Mouse (Mus musculus) C2C12 (cell line): ENCODE results near the gene Ddhd1.

Experiments
- CEBPB ChIP-seq: IDR thresholded peaks from one replicate; pipeline ENCODE4 v1.6.1; 2011; ENCODE audit warnings: low read depth, mild to moderate bottlenecking, control low read depth, moderate library complexity
- CTCF ChIP-seq: IDR thresholded peaks from one replicate; pipeline ENCODE4 v1.5.1; 2011; ENCODE audit not compliant: control insufficient read depth, insufficient read depth, insufficient read length
- FOSL1 ChIP-seq: IDR thresholded peaks from one replicate; pipeline ENCODE4 v1.8.0; 2011; ENCODE audit warnings: mild to moderate bottlenecking, low read length; ENCODE audit not compliant: poor library complexity, insufficient read depth, severe bottlenecking
- MAX ChIP-seq: IDR thresholded peaks from one replicate; pipeline ENCODE4 v1.6.1; 2011; ENCODE audit warnings: mild to moderate bottlenecking, control low read depth
- MYOD1 ChIP-seq: IDR thresholded peaks from one replicate; pipeline ENCODE4 v1.6.1; 2011; ENCODE audit warnings: low read depth; ENCODE audit not compliant: control insufficient read depth, insufficient read length
- MYOG ChIP-seq: IDR thresholded peaks from one replicate; pipeline ENCODE4 v1.6.1; 2011; ENCODE audit not compliant: control insufficient read depth, insufficient read length; ENCODE audit errors: extremely low read depth
- USF1 ChIP-seq: IDR thresholded peaks from one replicate; pipeline ENCODE4 v1.6.1; 2011; ENCODE audit warnings: low read depth, mild to moderate bottlenecking, control low read depth, moderate library complexity

DNA sequence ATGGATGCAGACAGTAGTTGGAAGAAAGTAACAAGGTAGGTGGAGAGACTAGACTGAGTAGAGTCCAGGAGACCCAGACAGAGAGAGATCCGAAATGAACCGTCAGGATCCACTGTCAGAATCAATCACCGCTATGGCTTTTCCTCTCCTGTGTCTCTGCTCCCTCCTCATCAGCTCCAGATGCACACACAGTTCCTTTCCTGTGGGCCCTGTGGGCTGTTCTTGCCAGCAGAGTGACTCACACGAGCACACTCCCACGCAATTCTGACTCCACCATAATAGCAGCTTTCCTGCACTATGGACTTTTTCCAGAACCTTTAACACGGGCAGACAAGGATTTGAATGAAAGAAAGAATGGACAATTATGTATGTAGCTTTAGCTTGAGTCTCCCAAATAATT lies 96.3 kb downstream of the Ddhd1 start:
- TF ChIP-seq FOSL1 (peak; percentile 45), CTCF (no peak), MYOG (no peak), USF1 (no peak), MAX (peak; percentile 11), CEBPB (no peak), MYOD1 (no peak)
